Mouse (Mus musculus) bone marrow macrophage, adult 2 months (primary cell): ENCODE measurements around the gene Lmna. TPM values are rescaled to one million over a fixed set of nuclear protein-coding genes. Genes with fewer than 3 reads are reported as not detected.

Experiments used
- H3K27ac ChIP-seq: 2 replicates; pipeline ENCODE4 v1.5.1; 2012; ENCODE audit warnings: low read depth, low read length; ENCODE audit not compliant: insufficient read depth
- H3K4me1 ChIP-seq: 2 replicates; pipeline ENCODE4 v1.6.1; 2012; ENCODE audit warnings: low read length; ENCODE audit not compliant: control insufficient read depth, insufficient read depth
- H3K4me3 ChIP-seq: 2 replicates; pipeline ENCODE4 v1.5.1; 2012; ENCODE audit warnings: mild to moderate bottlenecking, low read length, moderate library complexity; ENCODE audit not compliant: insufficient read depth
- CTCF ChIP-seq: IDR thresholded peaks from 2 replicates; pipeline ENCODE4 v1.5.1; 2012; ENCODE audit warnings: low read depth, mild to moderate bottlenecking, low read length, moderate library complexity
- POLR2A ChIP-seq: IDR thresholded peaks from 2 replicates; pipeline ENCODE4 v1.6.1; 2012; ENCODE audit warnings: mild to moderate bottlenecking, low read depth, low read length, borderline replicate concordance
- polyA plus RNA-seq: library from polyadenylated mRNA; stranded (reverse); fragments of >200 nt; gene quantifications from 2 replicates; pipeline ENCODE4 v1.2.4, GENCODE M21; 2012; ENCODE audit not compliant: missing spikeins, insufficient read depth, insufficient read length

Gene Lmna
- polyA plus RNA-seq, 1 experiment: 126 TPM

GRCm38 (mm10) chr3:88458778-88459219 is 51.0 kb downstream of the Lmna start:
- Histone ChIP-seq H3K27ac (peak overlapping the region; percentile 96), H3K4me3 (no peak overlapping the region), H3K4me1 (peaks cover 74% of the 10 kb centered on the region)
- TF ChIP-seq CTCF (no peak), POLR2A (no peak)

GRCm38 (mm10) chr3:88456746-88457532 is 52.8 kb downstream of the Lmna start:
- TF ChIP-seq CTCF (no peak), POLR2A (no peak)
- Histone ChIP-seq H3K4me3 (no peak overlapping the region), H3K4me1 (peaks cover 78% of the 10 kb centered on the region), H3K27ac (0 out of 2 replicates have a peak overlapping the region, but pooled peaks have one; percentile 15)

GRCm38 (mm10) chr3:88456313-88456712 is 53.4 kb downstream of the Lmna start:
- no peak overlapping the region for H3K27ac ChIP-seq
- no peak for TF ChIP-seq CTCF
- no peak for TF ChIP-seq POLR2A
- H3K4me1 ChIP-seq: peaks cover 72% of the 10 kb centered on the region
- H3K4me3 ChIP-seq: no peak overlapping the region

GRCm38 (mm10) chr3:88455588-88456264 is 54.0 kb downstream of the Lmna start:
- Histone ChIP-seq H3K4me1 (peaks cover 66% of the 10 kb centered on the region), H3K4me3 (peak overlapping the region; percentile 40; the same call in 1 of the 2 replicates), H3K27ac (peak overlapping the region; percentile 66)
- TF ChIP-seq POLR2A (no peak), CTCF (no peak)

GRCm38 (mm10) chr3:88454762-88455587 is 54.8 kb downstream of the Lmna start:
- peaks cover 60% of the 10 kb centered on the region for H3K4me1 ChIP-seq
- TF ChIP-seq POLR2A: 0 out of 2 replicates have a peak, but pooled peaks have one; percentile 44
- TF ChIP-seq CTCF: no peak
- peak overlapping the region; percentile 66 for H3K27ac ChIP-seq
- H3K4me3 ChIP-seq: peak overlapping the region; percentile 40

- Histone ChIP-seq H3K4me3 (peak overlapping the region; percentile 35), H3K27ac (peak overlapping the region; percentile 41), H3K4me1 (peaks cover 51% of the 10 kb centered on the region)
- TF ChIP-seq CTCF: no peak
- TF ChIP-seq POLR2A: no peak
These were observed 55.8 kb downstream of the Lmna start for GRCm38 (mm10) chr3:88453986-88454385.

- H3K27ac ChIP-seq: no peak overlapping the region
- no peak overlapping the region for H3K4me3 ChIP-seq
These were observed 56.4 kb downstream of the Lmna start for GRCm38 (mm10) chr3:88453369-88453768.

GRCm38 (mm10) chr3:88452716-88453115 is 57.0 kb downstream of the Lmna start:
- Histone ChIP-seq H3K27ac (no peak overlapping the region), H3K4me1 (peaks cover 48% of the 10 kb centered on the region), H3K4me3 (no peak overlapping the region)
- TF ChIP-seq CTCF (no peak), POLR2A (no peak)

More at GRCm38 (mm10) chr3:88453369-88453768, 56.4 kb downstream of the Lmna start:
- peaks cover 51% of the 10 kb centered on the region for H3K4me1 ChIP-seq
- no peak for TF ChIP-seq CTCF
- TF ChIP-seq POLR2A: no peak

GRCm38 (mm10) chr3:88452246-88452645 is 57.5 kb downstream of the Lmna start:
- Histone ChIP-seq H3K27ac (no peak overlapping the region), H3K4me1 (peaks cover 48% of the 10 kb centered on the region), H3K4me3 (no peak overlapping the region)
- no peak for TF ChIP-seq CTCF
- TF ChIP-seq POLR2A: no peak
